Mouse (Mus musculus) CH12.LX (cell line): ENCODE results near the gene Sfxn5. TPM values are rescaled to one million over a fixed set of nuclear protein-coding genes. Genes with fewer than 3 reads are reported as not detected.
A peak's percentile ranks its signal among the peaks of the same experiment; 100 is the strongest.

Experiments used
- DNase-seq: peaks from one replicate; pipeline ENCODE4 v3.0.0-alpha.2; 2013; ENCODE audit errors: extremely low read depth
- H3K27ac ChIP-seq: 2 replicates; pipeline ENCODE4 v1.5.1; 2012; ENCODE audit warnings: low read depth, mild to moderate bottlenecking, control low read depth, moderate library complexity; ENCODE audit not compliant: insufficient read depth
- H3K27me3 ChIP-seq: replicated peaks from 2 replicates; pipeline ENCODE3; 2012; ENCODE audit warnings: inconsistent platforms
- H3K36me3 ChIP-seq, 2 experiments: replicated peaks in 1 of 2; 2 replicates each; pipeline versions ENCODE3 to v1.6.1; 2012; ENCODE audit warnings: inconsistent platforms in 1 of 2, low read length in 1 of 2, mild to moderate bottlenecking in 1 of 2, mixed read lengths in 1 of 2, moderate library complexity in 1 of 2; ENCODE audit not compliant: control insufficient read depth in 1 of 2, insufficient read depth in 1 of 2
- H3K4me1 ChIP-seq, 2 experiments: 2 replicates each; pipeline ENCODE4 v1.6.1; 2012; ENCODE audit warnings: inconsistent platforms in 1 of 2, moderate library complexity in 1 of 2; ENCODE audit not compliant: insufficient read depth in 2 of 2, control insufficient read depth in 1 of 2
- H3K4me2 ChIP-seq: 2 replicates; pipeline ENCODE4 v1.6.1; 2012; ENCODE audit warnings: low read depth, mild to moderate bottlenecking, control low read depth; ENCODE audit not compliant: poor library complexity, insufficient read depth, severe bottlenecking
- H3K4me3 ChIP-seq, 3 experiments: fragments of 150-350 bp in 1 of 3; sonication (generic) in 1 of 3; replicated peaks in 1 of 3; 2 replicates each; pipeline versions ENCODE3 to v1.5.1; 2011 to 2012; ENCODE audit warnings: low read depth in 2 of 3, low read length in 2 of 3, mild to moderate bottlenecking in 2 of 3, moderate library complexity in 2 of 3, control low read depth in 1 of 3, improper control_type of control experiment in 1 of 3, inconsistent platforms in 1 of 3, mixed read lengths in 1 of 3; ENCODE audit not compliant: poor library complexity in 1 of 3
- H3K79me2 ChIP-seq: replicated peaks from 2 replicates; pipeline ENCODE4 v1.6.1; 2012; ENCODE audit warnings: mild to moderate bottlenecking, moderate library complexity; ENCODE audit not compliant: control insufficient read depth, poor library complexity, insufficient read depth, severe bottlenecking; ENCODE audit errors: extremely low read depth
- H3K9ac ChIP-seq: 2 replicates; pipeline ENCODE4 v1.6.1; 2012; ENCODE audit warnings: low read depth, mild to moderate bottlenecking, control low read depth, moderate library complexity; ENCODE audit not compliant: insufficient read depth
- H3K9me3 ChIP-seq: replicated peaks from 2 replicates; pipeline ENCODE3; 2012; ENCODE audit warnings: low read length, inconsistent platforms, mixed read lengths
- CTCF ChIP-seq, 2 experiments: IDR thresholded peaks in 1 of 2; conservative IDR thresholded peaks in 1 of 2; 2 replicates each; pipeline ENCODE4 v1.5.1; 2011 to 2012; ENCODE audit warnings: low read depth in 2 of 2, low read length in 2 of 2, improper control_type of control experiment in 1 of 2, inconsistent platforms in 1 of 2, mild to moderate bottlenecking in 1 of 2, moderate library complexity in 1 of 2
- GABPA ChIP-seq: IDR thresholded peaks from 2 replicates; pipeline ENCODE4 v1.6.1; 2012; ENCODE audit warnings: low read depth, low read length, improper control_type of control experiment, inconsistent platforms; ENCODE audit not compliant: insufficient replicate concordance
- JUND ChIP-seq: conservative IDR thresholded peaks from 2 replicates; pipeline ENCODE4 v1.6.1; 2011; ENCODE audit warnings: low read depth, low read length, improper control_type of control experiment
- MXI1 ChIP-seq: IDR thresholded peaks from 2 replicates; pipeline ENCODE4 v1.6.1; 2011; ENCODE audit warnings: mild to moderate bottlenecking, low read depth, low read length, improper control_type of control experiment
- NELFE ChIP-seq: IDR thresholded peaks from 2 replicates; pipeline ENCODE4 v1.6.1; 2011; ENCODE audit warnings: low read depth, low read length, improper control_type of control experiment
- POLR2AphosphoS2 ChIP-seq: IDR thresholded peaks from 2 replicates; pipeline ENCODE4 v1.6.1; 2011; ENCODE audit warnings: low read depth, low read length, improper control_type of control experiment
- RAD21 ChIP-seq: IDR thresholded peaks from 2 replicates; pipeline ENCODE4 v1.6.1; 2011; ENCODE audit warnings: low read depth, mild to moderate bottlenecking, low read length, improper control_type of control experiment, moderate library complexity
- RCOR1 ChIP-seq: conservative IDR thresholded peaks from 2 replicates; pipeline ENCODE4 v1.6.1; 2012; ENCODE audit warnings: low read depth, mild to moderate bottlenecking, inconsistent platforms, low read length, improper control_type of control experiment
- SIN3A ChIP-seq: IDR thresholded peaks from 2 replicates; pipeline ENCODE4 v1.6.1; 2012; ENCODE audit warnings: low read length, improper control_type of control experiment, inconsistent platforms
- UBTF ChIP-seq: IDR thresholded peaks from 2 replicates; pipeline ENCODE4 v1.6.1; 2012; ENCODE audit warnings: low read depth, mild to moderate bottlenecking, inconsistent platforms, low read length, improper control_type of control experiment, moderate library complexity
- USF1 ChIP-seq: IDR thresholded peaks from 2 replicates; pipeline ENCODE4 v1.6.1; 2014; ENCODE audit warnings: low read depth, mild to moderate bottlenecking, inconsistent platforms, low read length, improper control_type of control experiment
- USF2 ChIP-seq: conservative IDR thresholded peaks from 2 replicates; pipeline ENCODE4 v1.6.1; 2011; ENCODE audit warnings: low read depth, low read length, improper control_type of control experiment
- ZC3H11A ChIP-seq: IDR thresholded peaks from 2 replicates; pipeline ENCODE4 v1.6.1; 2012; ENCODE audit warnings: low read depth, mild to moderate bottlenecking, inconsistent platforms, low read length, improper control_type of control experiment
- ZKSCAN1 ChIP-seq: IDR thresholded peaks from 2 replicates; pipeline ENCODE4 v1.6.1; 2012; ENCODE audit warnings: low read depth, inconsistent platforms, low read length, improper control_type of control experiment, borderline replicate concordance
- ZMIZ1 ChIP-seq: IDR thresholded peaks from 2 replicates; pipeline ENCODE4 v1.6.1; 2012; ENCODE audit warnings: low read depth, mild to moderate bottlenecking, inconsistent platforms, low read length, improper control_type of control experiment
- dilution Hi-C: fragments of 300-500 bp; cut with MboI; formaldehyde crosslinking; loops from 2 replicates; pipeline ENCODE4 v1.14.3; 2020; ENCODE audit warnings: low sequenced_read_pairs; ENCODE audit not compliant: extremely low pct_unique_long_range_greater_than_20kb, extremely low pct_ligation_motif_present
- in situ Hi-C: fragments of 300-500 bp; cut with MboI; formaldehyde crosslinking; loops from 3 replicates; pipeline ENCODE4 v1.14.3; 2019; ENCODE audit warnings: low sequenced_read_pairs, low pct_ligation_motif_present, low pct_unique_long_range_greater_than_20kb, mixed read lengths
- polyA plus RNA-seq: library from polyadenylated mRNA; unstranded; fragments of >175 nt; gene quantifications from 2 replicates; pipeline ENCODE4 v1.2.1, GENCODE M21; 2012; ENCODE audit warnings: low read depth; ENCODE audit not compliant: insufficient read length
- total RNA-seq, 2 experiments: library from RNA; depleted of rRNA; stranded (reverse); fragments of 300-350 nt in 1 of 2; fragments of >200 nt in 1 of 2; gene quantifications; 2 replicates each; pipeline ENCODE4 v1.2.3; 2012 to 2014

Sfxn5 gene
- total and polyA plus RNA-seq, 3 experiments = 0.55 to 0.93 (median 0.66) TPM

GRCm38 (mm10) chr6:85237001-85237400 lies 96.2 kb downstream of the Sfxn5 start:
- no peaks in the 10 kb centered on the region; a peak in 1 of 4 replicates for H3K4me1 ChIP-seq
- H3K79me2 ChIP-seq = no peaks in the 10 kb centered on the region
- no peak overlapping the region for H3K27ac ChIP-seq
- dilution Hi-C loops (no loop called here), in situ Hi-C loops (loop anchor here (10.0 kb wide), 1 partner anchor 92 kb away; no protein-coding TSS in a partner anchor)
- no peak overlapping the region for H3K9ac ChIP-seq
- DNase-seq = peak; percentile 24
- no peaks in the 10 kb centered on the region for H3K36me3 ChIP-seq
- H3K4me3 ChIP-seq = no peak overlapping the region
- peaks cover 5% of the 10 kb centered on the region for H3K27me3 ChIP-seq
- no peaks in the 10 kb centered on the region for H3K9me3 ChIP-seq
- H3K4me2 ChIP-seq = no peak overlapping the region
- TF ChIP-seq ZKSCAN1 (no peak), GABPA (no peak), CTCF (conservative IDR thresholded peaks at IDR 0.05 in 1 of 2, IDR thresholded peaks at IDR 0.05 in 1 of 2; ENCODE audit: low read depth in 2 of 2, low read length in 2 of 2) (peak; percentile 22 to 55; a peak in 2 of 4 replicates)
- TF ChIP-seq, all 38 proteins: peak for 1

- Histone ChIP-seq H3K9ac (no peak overlapping the region), H3K9me3 (no peaks in the 10 kb centered on the region), H3K4me1 (no peaks in the 10 kb centered on the region; a peak in 1 of 4 replicates), H3K79me2 (no peaks in the 10 kb centered on the region)
- in situ Hi-C loops = loop anchor here (10.0 kb wide), 1 partner anchor 90 kb away; no protein-coding TSS in a partner anchor
- no peak for DNase-seq
- TF ChIP-seq USF2 (no peak), NELFE (no peak), MXI1 (no peak), ZC3H11A (no peak), RAD21 (no peak), RCOR1 (no peak)
- TF ChIP-seq, all 38 proteins: peak for 0
- peaks cover 13% of the 10 kb centered on the region for H3K27me3 ChIP-seq
- dilution Hi-C loops = no loop called here
- no peak overlapping the region for H3K27ac ChIP-seq
- no peak overlapping the region for H3K4me2 ChIP-seq
- no peaks in the 10 kb centered on the region for H3K36me3 ChIP-seq
- no peak overlapping the region for H3K4me3 ChIP-seq
Measured at GRCm38 (mm10) chr6:85234796-85235195, 98.4 kb downstream of the Sfxn5 start.

- dilution Hi-C loops (no loop called here), in situ Hi-C loops (loop anchor here (10.0 kb wide), 1 partner anchor 88 kb away; no protein-coding TSS in a partner anchor)
- TF ChIP-seq POLR2AphosphoS2 = no peak
- TF ChIP-seq GABPA = no peak
- TF ChIP-seq UBTF = no peak
- no peak for TF ChIP-seq SIN3A
- TF ChIP-seq USF1 = no peak
- TF ChIP-seq ZMIZ1 = no peak
- TF ChIP-seq JUND = no peak
- no peak for TF ChIP-seq ZKSCAN1
- Histone ChIP-seq H3K4me2 (no peak overlapping the region), H3K27ac (no peak overlapping the region), H3K4me1 (no peaks in the 10 kb centered on the region), H3K4me3 (no peak overlapping the region), H3K36me3 (no peaks in the 10 kb centered on the region), H3K9ac (no peak overlapping the region), H3K79me2 (no peaks in the 10 kb centered on the region), H3K27me3 (peaks cover 13% of the 10 kb centered on the region), H3K9me3 (no peaks in the 10 kb centered on the region)
- DNase-seq = no peak
Measured at GRCm38 (mm10) chr6:85232836-85233623, 100.2 kb downstream of the Sfxn5 start.
